Mouse (Mus musculus) thymus, adult 2 months (tissue): ENCODE measurements around the gene Pla2g2d. TPM values are rescaled to one million over a fixed set of nuclear protein-coding genes. Genes with fewer than 3 reads are reported as not detected.

Experiments used
- DNase-seq: peaks from one replicate; pipeline ENCODE4 v3.0.0; 2021
- H3K27ac ChIP-seq: fragments of 200-500 bp; 2 replicates; pipeline ENCODE4 v1.5.1; 2012; ENCODE audit warnings: low read length, control low read depth; ENCODE audit not compliant: control insufficient read depth, insufficient read depth
- H3K27me3 ChIP-seq: fragments of 200-500 bp; 2 replicates; pipeline ENCODE4 v1.6.1; 2012; ENCODE audit warnings: mild to moderate bottlenecking, low read length, moderate library complexity, mixed read lengths; ENCODE audit not compliant: control insufficient read depth, insufficient read depth
- H3K36me3 ChIP-seq: fragments of 200-500 bp; 2 replicates; pipeline ENCODE4 v1.6.1; 2012; ENCODE audit warnings: mild to moderate bottlenecking, low read length, moderate library complexity; ENCODE audit not compliant: control insufficient read depth, insufficient read depth
- H3K4me1 ChIP-seq: fragments of 200-500 bp; replicated peaks from 2 replicates; pipeline ENCODE4 v1.6.1; 2012; ENCODE audit warnings: low read length; ENCODE audit not compliant: control insufficient read depth, insufficient read depth
- H3K4me3 ChIP-seq: fragments of 200-500 bp; 2 replicates; pipeline ENCODE4 v1.5.1; 2012; ENCODE audit warnings: mild to moderate bottlenecking, low read length, control low read depth, moderate library complexity; ENCODE audit not compliant: control insufficient read depth, insufficient read depth
- CTCF ChIP-seq: fragments of 200-500 bp; IDR thresholded peaks from 2 replicates; pipeline ENCODE4 v1.5.1; 2012; ENCODE audit warnings: mild to moderate bottlenecking, control low read depth, low read length, moderate library complexity, borderline replicate concordance; ENCODE audit not compliant: control insufficient read depth, poor library complexity, insufficient read depth; ENCODE audit errors: extremely low read depth
- POLR2A ChIP-seq: fragments of 200-500 bp; IDR thresholded peaks from 2 replicates; pipeline ENCODE4 v1.6.1; 2012; ENCODE audit warnings: mild to moderate bottlenecking, low read length, control low read depth, moderate library complexity; ENCODE audit not compliant: control insufficient read depth, poor library complexity, insufficient read depth; ENCODE audit errors: extremely low read depth
- WGBS: fragments of 180-500 bp; shearing (Covaris S2); methylation state at CpG from one replicate; pipeline ENCODE4 v1.1.7; 2018; 5-methylcytosine and 5-hydroxymethylcytosine counted together
- polyA plus RNA-seq: library from polyadenylated mRNA; depleted of rRNA; stranded (reverse); fragments of >200 nt; gene quantifications from 2 replicates; pipeline ENCODE4 v1.2.3, GENCODE M21; 2012

The Pla2g2d gene
- polyA plus RNA-seq, 1 experiment = 54.4 TPM

DNA sequence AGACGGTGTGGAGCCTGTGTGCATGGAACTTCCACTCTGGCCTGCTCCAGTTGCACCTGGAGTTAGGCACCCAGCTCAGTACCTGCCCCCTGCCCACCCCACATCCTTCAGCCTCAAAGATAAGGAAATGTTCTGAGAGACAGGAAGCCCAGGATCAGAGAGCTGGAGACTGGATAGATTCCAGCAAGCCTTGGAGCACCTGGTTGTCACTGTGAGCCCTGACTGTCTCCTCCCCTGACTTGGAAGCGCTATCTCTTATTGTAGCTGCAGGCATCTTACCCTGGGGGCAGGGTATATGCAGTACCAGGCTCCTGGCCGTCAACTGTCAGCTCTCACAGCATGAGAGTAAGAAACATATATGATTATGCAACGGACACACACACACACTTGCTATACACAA lies 20.1 kb upstream of the Pla2g2d start:
- Histone ChIP-seq H3K36me3 (no peaks in the 10 kb centered on the region), H3K4me3 (no peak overlapping the region), H3K27ac (no peak overlapping the region), H3K27me3 (no peaks in the 10 kb centered on the region; the same call in 1 of the 2 replicates), H3K4me1 (no peaks in the 10 kb centered on the region)
- no peak for TF ChIP-seq POLR2A
- 88% methylated on average over 4 of the region's 4 CpGs for WGBS
- DNase-seq = no peak

DNA sequence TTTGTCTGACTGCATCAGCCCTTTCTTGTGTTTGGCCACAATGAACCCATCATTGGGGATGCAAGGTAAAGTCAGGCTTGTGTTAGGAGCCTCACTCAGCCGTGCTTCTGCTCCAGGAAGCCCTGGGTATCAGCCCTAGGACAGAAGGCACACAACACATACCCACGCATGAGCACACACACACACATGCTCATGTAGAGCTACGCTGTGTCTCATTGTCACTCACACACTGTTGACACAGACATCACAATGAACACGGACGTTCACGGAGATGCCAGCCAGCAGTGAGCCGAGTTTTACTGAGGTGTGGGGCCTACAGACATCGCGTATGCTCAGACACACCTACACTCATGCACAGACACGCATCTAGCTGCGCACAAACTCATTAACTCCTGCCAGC lies 19.6 kb upstream of the Pla2g2d start:
- no peak for TF ChIP-seq CTCF
- no peak for TF ChIP-seq POLR2A
- no peak overlapping the region for H3K4me3 ChIP-seq

DNA sequence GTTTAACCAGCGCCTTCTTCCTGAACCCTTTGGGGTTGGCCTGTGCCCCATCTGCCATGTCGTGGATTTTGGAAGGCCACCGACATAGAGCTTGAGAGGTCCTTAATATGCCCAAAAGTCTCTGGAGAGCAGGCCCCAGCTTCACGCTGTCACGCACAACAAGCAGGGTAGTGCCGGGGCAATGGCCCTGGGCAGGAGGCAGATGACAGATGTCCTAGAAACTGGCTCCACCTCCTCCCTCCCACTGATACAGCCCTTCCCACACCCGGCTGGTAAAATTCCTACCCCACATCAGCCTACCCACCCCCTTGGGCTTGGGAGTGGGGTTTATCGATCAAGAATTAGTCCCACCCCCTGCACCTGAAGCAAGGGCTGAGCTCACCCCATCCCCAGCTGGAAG lies 18.1 kb upstream of the Pla2g2d start, which contains the start of gene Pla2g2f:
Gene Pla2g2f, minus strand, starts transcription at position 211 of the 400 bp plus-strand sequence.
- DNase-seq = no peak
- Histone ChIP-seq H3K4me1 (no peaks in the 10 kb centered on the region), H3K27ac (no peak within 1 kb of the TSS), H3K36me3 (no peaks in the 10 kb centered on the region), H3K4me3 (no peak within 1 kb of the TSS), H3K27me3 (no peaks in the 10 kb centered on the region; the same call in 1 of the 2 replicates)
- TF ChIP-seq POLR2A (no peak), CTCF (no peak)
- WGBS = 93% methylated on average over 8 of the region's 8 CpGs

More for the DNA sequence above, 19.6 kb upstream of the Pla2g2d start:
- Histone ChIP-seq H3K36me3 (no peaks in the 10 kb centered on the region), H3K4me1 (no peaks in the 10 kb centered on the region), H3K27ac (no peak overlapping the region), H3K27me3 (no peaks in the 10 kb centered on the region; the same call in 1 of the 2 replicates)
- DNase-seq = no peak
- 85% methylated on average over 11 of the region's 11 CpGs for WGBS

DNA sequence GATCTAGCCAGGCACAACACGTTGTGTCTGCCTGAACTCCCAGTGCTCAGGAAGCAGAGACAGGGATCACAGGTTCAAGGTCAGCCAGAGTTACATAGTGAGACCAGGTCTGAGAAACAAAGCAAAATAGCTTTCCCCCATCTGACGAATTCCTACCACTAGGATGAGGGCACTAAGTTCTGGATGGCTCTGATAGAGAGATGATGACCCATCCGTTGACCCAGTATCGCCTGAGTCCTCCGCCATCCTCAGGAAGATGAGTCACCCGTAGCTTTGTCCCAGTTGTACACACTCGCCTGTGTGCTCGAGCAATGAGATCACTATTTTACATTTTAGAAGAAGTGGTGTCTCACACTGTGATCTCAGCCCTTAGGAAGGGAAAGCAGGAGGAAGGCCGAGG lies 13.3 kb upstream of the Pla2g2d start:
- Histone ChIP-seq H3K36me3 (no peaks in the 10 kb centered on the region), H3K27ac (no peak overlapping the region), H3K27me3 (no peaks in the 10 kb centered on the region), H3K4me3 (no peak overlapping the region), H3K4me1 (no peaks in the 10 kb centered on the region)
- TF ChIP-seq CTCF = no peak
- no peak for TF ChIP-seq POLR2A
- no peak for DNase-seq
- WGBS = 75% methylated on average over 9 of the region's 9 CpGs

DNA sequence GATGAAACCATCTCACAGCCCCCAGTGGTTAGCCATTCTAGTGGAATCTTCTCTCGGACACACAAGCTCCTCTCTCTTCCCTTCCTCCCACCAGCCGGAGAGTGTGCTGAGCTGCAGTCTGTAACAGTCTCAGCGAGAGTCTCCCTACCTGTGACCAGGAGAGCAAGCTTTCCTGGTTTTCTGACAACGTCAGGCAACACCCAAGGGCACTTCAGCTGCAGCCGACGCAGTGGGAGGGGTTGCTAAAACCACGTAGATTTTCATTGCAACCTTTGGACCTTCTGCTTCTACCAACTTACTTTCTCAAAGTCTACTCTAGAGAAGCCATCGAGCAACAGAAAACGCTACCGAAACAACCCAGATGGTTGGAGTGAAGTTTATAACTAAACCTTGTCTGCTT lies 3.6 kb upstream of the Pla2g2d start:
- 89% methylated on average over 10 of the region's 10 CpGs for WGBS
- no peaks in the 10 kb centered on the region for H3K27me3 ChIP-seq
- DNase-seq = no peak
- no peaks in the 10 kb centered on the region for H3K4me1 ChIP-seq
- no peak for TF ChIP-seq POLR2A
- TF ChIP-seq CTCF = no peak
- no peak overlapping the region for H3K27ac ChIP-seq
- H3K36me3 ChIP-seq = no peaks in the 10 kb centered on the region
- no peak overlapping the region for H3K4me3 ChIP-seq

DNA sequence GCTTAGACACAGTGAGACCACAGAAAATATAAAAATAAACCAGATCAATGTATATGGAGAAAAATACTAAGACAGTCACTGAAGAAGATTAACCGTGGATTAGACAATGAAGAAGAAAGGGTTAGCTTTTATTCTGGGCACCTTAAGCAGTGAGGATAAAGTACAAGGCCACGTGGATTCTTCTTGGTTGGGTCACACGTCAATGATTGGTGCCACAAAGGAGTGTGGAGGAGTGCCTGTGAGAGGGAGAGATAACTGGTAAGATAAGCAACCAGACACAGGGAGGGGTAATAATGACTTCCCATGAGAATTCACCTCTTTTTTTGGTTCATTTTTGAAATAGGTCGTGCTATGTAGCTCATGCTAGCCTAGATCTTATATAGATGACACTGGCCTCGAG lies 3.1 kb upstream of the Pla2g2d start:
- no peak for DNase-seq
- TF ChIP-seq CTCF (no peak), POLR2A (no peak)
- no peaks in the 10 kb centered on the region for H3K36me3 ChIP-seq
- no peaks in the 10 kb centered on the region for H3K27me3 ChIP-seq
- H3K4me3 ChIP-seq = no peak overlapping the region
- H3K27ac ChIP-seq = no peak overlapping the region
- WGBS = 78% methylated on average over 5 of the region's 5 CpGs
- H3K4me1 ChIP-seq = no peaks in the 10 kb centered on the region

DNA sequence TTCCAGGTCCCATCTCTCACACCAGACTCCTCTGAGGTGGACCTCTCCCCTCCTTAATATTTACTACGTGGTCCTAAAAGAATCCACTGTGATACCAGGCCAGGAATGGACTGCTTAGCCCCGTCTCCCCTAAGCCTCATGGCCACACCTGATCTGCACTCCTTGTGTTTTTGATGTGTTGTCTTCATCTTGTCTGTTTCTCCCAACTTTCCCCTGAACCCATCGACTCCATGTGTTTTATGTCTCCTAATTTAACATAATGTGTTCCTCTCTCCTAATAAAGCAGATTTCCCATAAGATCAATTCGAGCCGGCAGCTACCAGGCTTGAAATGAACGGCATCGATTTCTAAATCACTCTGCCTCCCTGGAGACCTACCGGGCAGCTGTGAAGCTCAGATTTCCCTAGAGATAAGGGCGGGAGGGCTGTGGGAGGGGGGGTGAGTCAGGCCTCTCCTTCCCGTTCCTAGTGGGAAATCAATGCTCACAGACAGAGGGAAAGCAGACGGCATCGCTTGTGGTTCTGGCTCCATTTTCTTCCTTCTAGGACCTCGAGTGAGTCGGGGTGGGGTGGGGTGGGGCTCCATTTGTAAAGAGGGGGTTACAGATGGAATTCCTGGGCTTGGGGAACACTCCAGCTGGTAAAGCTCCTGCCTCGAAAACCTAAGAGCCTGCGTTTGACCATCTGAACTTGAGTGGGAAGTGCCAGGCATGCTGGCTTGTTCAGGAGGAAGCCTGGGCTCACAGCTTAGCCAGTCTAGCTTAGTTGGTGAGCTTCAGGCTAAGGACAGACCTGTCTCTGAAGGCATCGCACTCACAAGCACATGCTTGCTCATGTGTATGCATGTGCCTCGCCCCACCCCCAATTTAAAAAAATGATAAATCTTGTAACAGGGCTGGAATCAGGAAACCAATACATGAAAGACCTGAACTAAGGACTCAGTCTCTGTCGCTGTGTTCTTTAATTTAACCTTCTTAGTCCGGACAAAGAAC lies 2.2 kb downstream of the Pla2g2d start:
- 46% methylated on average over 20 of the region's 20 CpGs for WGBS
- H3K4me3 ChIP-seq = no peak overlapping the region
- no peaks in the 10 kb centered on the region for H3K27me3 ChIP-seq
- H3K4me1 ChIP-seq = no peaks in the 10 kb centered on the region
- H3K27ac ChIP-seq = no peak overlapping the region
- no peak for DNase-seq
- TF ChIP-seq CTCF = no peak
- no peaks in the 10 kb centered on the region for H3K36me3 ChIP-seq
